Mouse (Mus musculus) CD4-positive helper T cell, adult 2 months (primary cell): ENCODE data around the gene Tm4sf5.

Experiments used
- DNase-seq: peaks from one replicate; pipeline ENCODE4 v3.0.0-alpha.2; 2012; ENCODE audit warnings: low read depth, missing footprints, low spot score

The Tm4sf5 gene

DNA sequence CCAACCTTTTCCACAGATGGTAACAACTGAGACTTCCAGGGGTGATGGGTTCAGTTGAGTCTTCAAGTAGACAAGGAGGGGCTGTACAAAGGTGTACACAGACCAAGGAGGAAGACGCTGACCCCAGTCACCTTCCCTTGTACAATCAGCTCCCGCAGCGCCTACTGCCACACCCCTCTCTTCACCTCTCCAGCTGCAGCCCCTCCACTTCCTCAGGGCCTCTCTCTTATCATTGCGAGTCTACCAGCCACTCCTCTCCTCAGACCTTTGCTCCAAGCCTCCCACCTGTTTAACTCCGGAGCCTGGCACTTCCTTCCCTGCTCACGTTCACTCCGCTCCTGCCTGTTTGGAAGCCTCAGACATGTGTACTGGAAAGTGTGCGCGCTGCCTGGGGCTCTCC is at the start of gene Tm4sf5:
Tm4sf5 (plus strand) TSS at position 275 of the 400 bp plus-strand sequence.
- DNase-seq: no peak

DNA sequence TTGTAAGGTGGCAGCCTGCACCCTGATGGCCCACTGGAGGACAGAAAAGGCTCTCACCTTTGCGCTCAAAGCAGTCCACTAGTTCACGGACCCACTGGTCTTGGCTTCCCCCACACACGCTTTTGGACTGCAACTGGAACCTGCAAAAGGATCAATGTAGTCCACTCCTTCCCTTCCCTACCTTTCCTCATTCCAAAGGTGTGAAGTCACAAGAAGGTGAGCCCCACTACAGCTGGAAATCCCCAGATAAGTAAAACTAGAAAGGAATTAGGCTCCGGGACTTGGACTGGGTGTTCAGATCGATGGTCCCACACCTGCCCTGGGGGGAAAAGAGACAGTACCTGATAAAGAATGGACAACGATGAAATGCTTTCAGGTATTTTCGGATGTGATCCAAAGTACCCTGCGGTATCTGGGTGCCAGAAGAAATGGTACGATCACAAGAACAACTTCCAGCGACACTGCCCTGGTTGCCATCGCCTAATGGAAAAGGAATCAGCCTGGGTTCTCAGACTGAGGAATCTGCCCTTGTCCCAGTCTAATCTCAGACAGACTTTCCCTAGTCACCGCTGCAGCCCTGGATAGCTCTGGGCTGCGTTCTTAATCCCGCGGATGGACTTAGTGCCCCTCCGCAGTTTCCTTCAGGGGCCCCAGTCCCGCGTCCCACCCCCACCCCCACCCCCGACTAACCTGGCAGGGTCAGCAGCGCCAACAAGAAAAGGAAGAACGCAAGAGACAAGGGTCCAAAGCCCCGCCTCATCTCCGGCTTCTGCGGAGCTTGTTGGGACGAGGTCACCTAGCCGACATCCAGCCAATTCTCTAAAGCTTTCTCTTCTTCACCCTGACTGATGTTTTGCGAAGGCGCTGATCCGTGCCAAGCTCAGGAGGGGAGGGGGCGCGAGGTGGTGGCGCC is 46.1 kb upstream of the Tm4sf5 start, which contains the start of gene Zmynd15:
Zmynd15 (plus strand) TSS at position 746 of the 913 bp plus-strand sequence.
- no peak for DNase-seq

DNA sequence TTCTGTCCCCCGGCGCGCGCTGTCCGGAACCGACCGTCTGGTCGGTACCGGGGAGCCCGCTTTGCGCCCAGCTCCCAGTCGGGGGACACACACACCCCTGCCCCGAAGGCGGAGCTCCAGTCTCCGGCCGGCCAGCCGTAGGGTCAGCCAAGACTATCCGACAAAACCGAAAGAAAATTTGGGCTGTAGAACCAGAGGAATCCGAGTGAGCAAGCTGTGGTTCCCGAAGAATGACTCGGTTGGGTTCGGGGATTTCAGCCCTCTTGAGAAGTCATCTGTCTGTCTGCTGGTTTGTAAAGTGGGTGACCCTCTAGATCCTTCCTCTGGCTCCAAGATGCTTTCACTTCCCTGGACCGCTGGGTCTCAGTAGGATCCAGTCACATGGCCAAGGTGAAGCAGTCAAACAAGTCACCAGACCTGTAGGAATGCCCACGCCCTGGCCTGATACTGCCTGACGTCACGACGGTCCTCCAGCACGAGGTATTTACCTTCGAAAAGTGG is 45.4 kb upstream of the Tm4sf5 start, which contains the start of gene Cxcl16:
Cxcl16 (minus strand) TSS at position 384 of the 501 bp plus-strand sequence.
- DNase-seq: peak; percentile 34

DNA sequence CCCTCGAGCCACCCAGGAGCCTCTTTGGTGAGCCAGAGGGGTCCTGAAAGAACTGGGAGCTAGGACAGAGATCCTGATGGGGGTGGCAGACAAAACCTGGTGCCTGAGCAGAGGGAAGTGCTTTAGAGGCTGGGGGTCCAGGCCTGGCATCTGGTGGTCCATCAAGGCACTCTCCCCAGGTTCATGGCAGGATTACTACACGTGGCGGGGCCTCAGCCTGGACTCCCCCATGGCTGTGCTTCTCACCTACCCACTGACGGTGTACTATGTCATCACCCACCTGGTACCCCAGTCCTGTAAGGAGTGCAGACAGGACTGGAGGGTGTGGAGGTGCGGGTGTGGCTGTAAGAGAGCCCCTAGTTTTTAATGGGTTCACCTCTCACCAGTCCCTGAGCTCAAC is 41.1 kb upstream of the Tm4sf5 start:
- no peak for DNase-seq

DNA sequence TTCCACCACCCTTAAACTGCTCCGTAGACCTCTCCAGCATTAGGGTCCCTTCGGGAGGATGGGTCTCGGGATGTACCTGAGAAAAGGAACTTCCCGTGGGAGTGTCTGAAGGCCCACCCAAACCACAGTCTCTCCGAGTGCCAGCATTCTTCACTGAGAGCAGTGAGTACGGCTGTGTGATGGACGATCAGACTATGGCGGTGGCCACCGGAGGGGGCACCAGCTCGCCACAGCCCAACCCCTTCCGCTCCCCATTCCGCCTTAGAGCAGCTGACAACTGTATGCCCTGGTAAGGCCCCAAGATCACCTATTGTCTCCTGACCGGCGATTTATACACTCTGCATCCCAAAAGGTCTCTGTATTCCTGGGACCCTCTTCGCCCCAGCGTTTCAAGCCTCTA is 39.8 kb upstream of the Tm4sf5 start:
- no peak for DNase-seq

DNA sequence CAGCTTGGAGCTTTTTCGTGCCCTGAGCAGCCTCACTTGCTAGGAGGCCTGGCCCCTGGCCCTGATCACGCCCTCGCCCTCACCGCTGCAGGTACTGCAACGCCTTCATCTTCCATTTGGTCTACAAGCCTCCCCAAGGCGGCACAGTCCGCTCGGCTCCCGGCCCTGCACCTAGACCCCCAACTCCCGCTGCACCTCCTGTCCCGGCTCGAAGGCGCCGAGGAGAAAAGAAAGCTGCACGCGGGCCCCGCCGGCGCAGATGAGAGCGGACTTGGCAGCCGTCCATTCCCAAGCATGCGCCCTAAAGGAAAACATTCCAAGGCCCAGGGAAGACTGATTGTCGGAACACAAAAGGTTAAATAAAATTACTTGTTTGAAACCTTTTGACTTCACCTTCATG is 39.2 kb upstream of the Tm4sf5 start:
- no peak for DNase-seq

DNA sequence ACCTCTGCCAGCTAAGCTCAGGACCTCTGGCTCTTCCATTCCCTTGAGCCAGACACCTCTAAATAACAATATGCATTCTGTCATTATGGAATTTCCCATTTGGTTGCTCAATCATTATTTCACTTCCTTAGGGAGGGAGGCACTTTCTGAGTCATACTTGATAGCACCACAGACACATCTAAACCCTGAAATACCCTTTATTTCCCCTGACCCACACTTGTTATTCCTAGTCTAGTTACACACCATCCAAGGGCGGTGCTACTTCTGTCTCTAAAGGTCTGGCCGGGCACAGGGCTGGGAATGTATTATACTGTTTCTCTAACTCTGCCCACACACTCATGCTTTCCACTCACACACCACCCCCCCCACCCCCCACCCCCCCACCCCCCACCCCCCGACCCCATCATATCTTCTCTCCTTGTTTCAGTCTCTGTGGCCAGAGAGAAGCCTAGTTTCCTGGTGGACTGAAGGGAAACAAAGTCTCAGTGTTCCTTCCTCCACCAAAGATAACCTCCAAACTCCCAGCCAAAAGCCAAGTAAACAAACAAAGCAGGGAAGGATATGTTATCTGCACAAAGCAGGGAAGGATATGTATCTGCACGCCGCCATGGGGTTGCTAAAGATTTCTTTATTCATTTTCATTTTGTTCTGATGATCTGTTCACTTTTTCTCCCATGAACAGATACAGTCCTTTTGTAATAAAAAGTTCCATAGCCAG is 37.0 kb upstream of the Tm4sf5 start:
- DNase-seq: no peak

DNA sequence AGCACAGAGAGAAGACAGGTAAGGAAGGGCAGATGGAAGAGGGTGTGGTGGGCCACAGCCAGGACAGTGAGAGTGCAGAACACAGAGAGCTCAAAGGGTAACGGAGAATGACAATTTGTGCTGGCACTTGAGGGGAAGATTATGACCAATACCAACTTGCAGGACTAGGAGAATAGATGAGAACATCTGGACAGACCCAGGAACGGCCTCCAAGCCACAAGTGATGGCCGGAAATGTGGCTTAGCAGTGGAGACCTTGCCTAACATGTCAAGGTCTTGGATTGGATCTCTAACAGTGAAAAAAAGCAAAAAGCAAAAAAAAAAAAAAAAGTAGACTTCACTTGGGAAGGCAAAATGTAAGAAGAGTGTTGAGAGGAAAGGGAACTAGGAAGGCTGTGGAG is 35.3 kb upstream of the Tm4sf5 start:
- DNase-seq: no peak

DNA sequence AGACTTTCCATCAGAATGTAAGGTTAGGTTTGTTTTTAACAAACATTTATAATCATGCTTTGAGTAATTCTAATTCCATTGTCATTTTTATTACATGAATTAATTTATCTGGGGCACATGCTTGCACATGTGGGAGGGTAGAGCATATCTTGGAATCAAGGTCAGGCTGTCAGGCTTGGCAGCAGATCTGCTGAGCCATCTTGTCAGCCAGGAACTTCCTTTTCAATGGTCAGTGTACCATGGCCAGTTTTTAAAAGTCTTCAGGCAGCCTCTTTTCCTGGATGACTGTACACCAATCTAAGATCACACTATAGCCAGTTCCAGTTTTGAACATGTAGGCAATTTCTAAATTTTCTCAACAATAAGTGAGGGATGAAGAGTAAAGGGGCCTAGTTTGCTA is 32.3 kb upstream of the Tm4sf5 start:
- no peak for DNase-seq

DNA sequence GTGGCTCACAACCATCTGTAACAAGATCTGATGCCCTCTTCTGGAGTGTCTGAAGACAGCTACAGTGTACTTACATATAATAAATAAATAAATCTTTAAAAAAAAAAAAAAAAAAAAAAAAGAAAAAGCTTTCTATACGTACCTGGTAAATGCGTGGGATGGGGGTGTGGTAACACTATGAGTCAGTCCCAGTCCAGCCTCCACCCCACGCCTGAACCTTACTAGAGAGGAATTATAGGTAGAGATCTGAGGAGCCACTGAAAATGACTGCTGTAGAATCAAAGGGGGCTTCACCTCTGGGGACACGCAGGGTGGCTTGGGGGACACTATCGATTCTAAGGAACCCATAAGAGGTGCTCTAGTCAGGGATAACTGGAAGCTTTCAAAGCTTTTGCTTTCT is 31.8 kb upstream of the Tm4sf5 start:
- peak; percentile 37 for DNase-seq

DNA sequence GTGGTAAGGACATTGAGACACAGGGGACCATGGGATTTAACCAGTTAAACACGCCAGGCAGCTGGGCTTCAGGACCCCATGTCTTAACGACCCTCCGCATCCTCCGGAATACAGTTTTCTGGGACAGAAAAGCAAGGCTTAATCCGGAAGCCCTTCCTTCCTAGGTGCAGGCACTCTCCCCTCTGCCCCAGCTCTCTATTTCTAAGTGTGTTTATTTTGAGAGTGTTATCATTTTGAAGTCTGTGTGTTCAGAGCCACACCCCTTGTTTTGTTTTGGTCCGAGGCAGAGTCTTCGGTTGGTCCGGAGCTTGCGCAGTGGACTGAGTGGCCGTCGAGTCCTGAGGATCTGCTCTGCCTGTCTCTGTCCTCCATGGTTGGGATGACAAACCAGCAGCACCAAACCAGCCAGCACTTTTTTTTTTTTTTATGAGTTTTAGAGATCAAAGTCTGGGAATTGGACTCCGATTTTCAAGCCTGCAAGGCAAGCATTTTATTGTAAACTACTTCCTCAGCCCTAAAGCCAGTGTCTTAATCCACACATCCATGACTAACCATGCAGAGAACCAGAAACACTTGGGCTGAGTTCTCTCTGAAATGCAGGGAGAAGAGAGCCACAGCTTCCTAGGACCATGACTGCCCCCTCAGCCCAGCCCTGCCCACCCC is 30.0 kb upstream of the Tm4sf5 start:
- no peak for DNase-seq

DNA sequence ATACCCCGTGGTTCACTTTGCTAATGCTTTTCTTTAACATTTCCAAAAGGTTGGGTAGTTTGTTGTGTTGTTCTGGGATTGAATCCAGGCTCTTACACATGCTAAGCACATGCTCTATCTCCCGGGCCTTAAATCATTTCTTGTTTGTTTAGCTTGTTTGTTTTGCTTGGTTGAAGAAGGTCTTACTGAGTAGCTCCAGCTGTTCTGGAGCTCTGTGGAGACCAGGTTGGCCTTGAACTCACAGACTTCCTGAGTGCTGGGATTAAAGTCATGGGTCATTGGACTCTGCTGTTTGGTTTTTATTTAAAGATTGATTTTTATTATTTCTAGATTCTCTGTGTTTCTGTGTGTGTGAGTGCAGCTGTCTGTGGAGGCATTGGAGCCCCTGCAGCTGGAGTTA is 19.5 kb upstream of the Tm4sf5 start:
- no peak for DNase-seq

DNA sequence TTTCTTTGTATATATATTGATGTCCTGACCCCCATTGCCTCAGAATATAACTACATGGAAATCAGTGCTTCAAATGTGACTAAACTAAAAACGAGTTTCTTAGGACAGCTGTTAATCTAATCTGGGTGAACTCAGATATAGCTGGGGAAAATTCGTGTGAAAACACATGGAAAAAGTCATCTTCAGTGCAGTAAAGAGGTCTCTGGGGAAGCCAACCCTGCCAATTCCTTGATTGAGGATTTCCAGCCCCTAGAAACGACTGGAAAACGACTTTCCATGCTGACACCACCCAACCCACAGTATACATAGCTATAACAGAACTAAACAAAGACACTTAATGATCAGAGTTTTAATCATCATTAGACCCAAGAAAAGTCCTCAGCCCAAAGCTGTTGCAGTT is 17.2 kb upstream of the Tm4sf5 start:
- no peak for DNase-seq

DNA sequence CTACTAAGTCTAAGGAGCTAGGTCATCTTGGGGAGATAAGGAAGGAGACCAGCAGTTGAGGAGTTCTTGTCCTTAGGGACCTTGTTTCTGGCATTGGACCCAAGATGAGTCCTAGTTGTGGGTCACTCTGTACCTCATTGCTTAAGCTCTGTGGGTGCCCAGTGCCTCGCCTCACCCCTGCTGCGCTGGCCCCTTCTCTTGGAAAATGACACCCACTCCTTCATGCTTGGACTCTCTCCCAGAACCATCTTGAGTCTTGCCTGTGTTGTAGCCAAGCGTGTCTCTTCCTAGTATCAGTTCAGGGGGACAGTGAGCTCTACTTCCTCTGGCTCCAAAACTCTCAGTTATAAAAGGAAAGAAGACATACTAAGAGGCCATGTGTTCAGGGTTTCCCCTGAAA is 15.9 kb upstream of the Tm4sf5 start:
- DNase-seq: no peak

DNA sequence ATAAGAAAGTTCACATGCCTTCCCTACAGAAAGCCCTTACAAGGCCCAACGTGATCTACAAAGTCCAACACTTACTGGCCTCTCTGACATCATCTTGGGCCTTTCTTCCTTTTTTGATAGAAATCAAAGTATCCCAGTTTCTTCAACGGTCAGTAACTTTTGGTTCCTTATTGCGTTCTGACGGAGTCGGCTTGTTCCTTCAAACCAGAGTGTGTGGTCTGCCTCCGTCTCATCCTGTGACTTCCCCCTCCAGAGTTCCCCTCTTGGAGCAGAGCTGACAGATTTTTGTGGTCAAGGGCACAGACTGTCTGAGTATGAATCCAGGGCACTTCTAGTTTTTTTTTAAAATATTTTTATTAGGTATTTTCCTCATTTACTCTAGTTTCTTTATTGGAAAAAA is 15.4 kb upstream of the Tm4sf5 start:
- no peak for DNase-seq

DNA sequence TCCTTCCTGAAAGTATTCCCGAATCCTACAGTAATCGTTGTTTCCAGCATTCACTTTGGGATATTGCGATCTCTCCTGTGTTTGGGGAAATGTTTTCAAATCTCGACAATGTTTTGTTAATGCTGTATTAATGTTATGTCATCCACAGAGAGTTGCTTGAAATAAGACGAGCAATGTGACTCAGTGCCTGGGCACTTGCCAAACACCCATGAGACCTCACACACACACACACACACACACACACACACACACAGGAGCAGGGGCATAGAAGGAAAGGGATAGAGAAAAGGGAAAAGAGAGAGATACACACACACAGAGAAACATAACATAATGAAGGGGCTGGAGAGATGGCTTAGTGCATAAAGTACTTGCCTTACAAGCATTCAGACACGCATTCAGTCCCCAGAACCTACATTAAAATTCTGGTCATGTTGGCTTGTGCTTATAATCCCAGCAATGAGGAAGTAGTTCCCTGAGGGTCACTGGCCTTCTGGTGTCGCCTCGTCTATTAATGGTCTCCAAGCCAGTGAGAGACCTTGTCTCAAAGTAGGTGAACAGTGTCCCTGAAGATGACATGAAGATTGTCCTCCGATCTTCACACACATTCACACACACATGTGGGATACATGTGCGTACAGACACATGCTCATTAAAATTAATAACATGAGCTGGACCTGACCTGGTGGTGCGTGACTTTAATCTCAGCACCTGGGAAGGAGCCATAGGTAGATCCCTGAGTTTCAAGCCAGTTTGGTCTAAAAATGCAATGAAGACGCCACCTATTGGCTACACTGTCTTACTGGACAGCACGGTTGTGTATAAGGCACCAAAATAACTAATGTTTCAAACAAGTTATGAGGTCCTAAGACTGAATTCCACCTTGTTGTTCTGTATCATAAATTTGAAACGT is 5.2 kb upstream of the Tm4sf5 start:
- peak; percentile 28 for DNase-seq

DNA sequence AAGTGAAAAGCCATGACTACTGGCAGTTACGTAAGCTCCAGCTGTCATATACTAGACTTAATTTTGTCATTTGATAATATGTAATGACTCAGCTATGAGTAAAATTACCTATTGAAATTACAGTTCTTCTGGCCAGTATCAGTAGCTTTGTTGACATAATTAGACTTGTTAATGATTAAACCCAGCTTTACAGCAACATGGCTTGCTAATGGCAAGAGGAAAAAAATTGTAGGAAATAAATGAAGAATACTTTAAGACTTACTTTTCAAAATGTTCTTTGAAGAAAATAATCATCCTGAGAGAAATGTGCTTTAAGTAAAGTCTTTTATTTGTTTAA is 4.6 kb upstream of the Tm4sf5 start:
- DNase-seq: no peak

DNA sequence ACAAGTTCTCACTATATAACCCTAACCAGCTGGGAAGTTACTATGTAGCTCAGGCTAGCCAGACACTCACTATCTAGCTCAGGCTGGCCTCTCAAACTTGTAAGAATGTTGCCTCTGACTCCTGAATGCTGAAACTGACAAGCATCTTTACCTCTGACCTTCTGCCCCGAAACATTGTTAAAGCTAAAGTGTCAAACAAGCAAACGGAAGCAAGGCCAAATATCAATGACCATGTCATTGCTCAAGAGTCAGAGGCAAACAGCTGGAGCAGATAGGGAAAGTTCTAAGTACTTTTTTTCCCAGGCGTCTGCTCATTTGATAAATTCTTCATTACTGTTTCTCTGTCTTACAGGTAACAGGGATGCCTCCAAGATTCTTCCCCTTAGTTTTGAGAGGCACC is 3.0 kb upstream of the Tm4sf5 start:
- no peak for DNase-seq

DNA sequence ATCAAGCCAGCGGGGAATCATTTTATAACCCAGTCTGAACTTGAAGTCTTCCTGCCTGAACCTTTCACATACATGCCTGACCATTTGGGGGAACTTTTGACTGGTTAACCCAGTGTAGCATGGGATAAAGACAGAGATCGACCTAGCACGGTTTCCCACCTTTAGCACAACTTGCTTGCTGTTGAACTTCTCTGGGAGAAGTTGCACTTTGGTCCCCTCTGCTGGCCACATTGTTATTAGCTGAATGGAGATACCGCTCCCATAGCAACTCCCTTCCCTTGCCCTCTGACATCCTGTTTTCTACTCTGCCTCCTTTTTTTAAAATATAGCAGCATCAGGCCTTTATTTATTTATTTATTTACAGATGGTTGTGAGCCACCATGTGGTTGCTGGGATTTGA is 1.3 kb downstream of the Tm4sf5 start:
- DNase-seq: peak; percentile 80

DNA sequence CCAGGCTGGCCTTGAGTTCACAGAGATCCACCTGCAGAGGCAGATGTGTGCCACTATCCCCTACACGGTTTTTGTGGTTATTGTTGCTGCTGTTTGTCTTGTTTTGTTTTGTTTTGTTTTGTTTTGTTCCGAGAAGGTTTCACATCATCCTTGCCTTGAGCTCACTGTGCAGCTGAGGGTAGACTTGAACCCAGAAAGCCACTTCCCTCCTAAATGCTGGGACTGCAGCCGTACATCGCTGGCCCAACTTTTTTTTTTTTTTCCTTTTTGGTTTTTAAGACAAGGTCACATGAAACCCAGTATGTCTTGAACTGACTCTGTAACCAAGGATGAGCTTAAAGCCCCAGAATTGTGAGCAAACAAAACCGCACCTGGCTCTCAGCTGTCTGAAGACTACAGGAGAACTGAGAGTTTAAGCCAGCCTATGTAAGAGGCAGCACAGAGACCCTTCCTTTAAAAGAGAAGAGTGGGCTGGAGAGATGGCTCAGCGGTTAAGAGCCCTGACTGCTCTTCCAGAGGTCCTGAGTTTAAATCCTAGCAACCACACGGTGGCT is 2.0 kb downstream of the Tm4sf5 start:
- no peak for DNase-seq
